Mouse (Mus musculus) olfactory bulb, adult 2 months (tissue): ENCODE measurements around the gene Astn1.

Source experiments
- CTCF ChIP-seq: fragments of 200-500 bp; IDR thresholded peaks from 2 replicates; pipeline ENCODE4 v1.5.1; 2012; ENCODE audit warnings: low read depth, mild to moderate bottlenecking, low read length, moderate library complexity; ENCODE audit not compliant: insufficient read depth
- POLR2A ChIP-seq: fragments of 200-500 bp; IDR thresholded peaks from 2 replicates; pipeline ENCODE4 v1.6.1; 2012; ENCODE audit warnings: mild to moderate bottlenecking, low read depth, low read length, moderate library complexity; ENCODE audit not compliant: insufficient read depth

GRCm38 (mm10) chr1:158463975-158464374 lies 101.9 kb downstream of the Astn1 start:
- TF ChIP-seq CTCF: no peak
- no peak for TF ChIP-seq POLR2A
